Mouse (Mus musculus): ENCODE measurements around the gene Muc20. TPM values are rescaled to one million over a fixed set of nuclear protein-coding genes. Genes with fewer than 3 reads are reported as not detected.
A peak's percentile ranks its signal among the peaks of the same experiment; 100 is the strongest.

The Muc20 gene
- total and polyA plus RNA-seq, 3 experiments = 0.20 to 0.24 TPM; not detected in 1

DNA sequence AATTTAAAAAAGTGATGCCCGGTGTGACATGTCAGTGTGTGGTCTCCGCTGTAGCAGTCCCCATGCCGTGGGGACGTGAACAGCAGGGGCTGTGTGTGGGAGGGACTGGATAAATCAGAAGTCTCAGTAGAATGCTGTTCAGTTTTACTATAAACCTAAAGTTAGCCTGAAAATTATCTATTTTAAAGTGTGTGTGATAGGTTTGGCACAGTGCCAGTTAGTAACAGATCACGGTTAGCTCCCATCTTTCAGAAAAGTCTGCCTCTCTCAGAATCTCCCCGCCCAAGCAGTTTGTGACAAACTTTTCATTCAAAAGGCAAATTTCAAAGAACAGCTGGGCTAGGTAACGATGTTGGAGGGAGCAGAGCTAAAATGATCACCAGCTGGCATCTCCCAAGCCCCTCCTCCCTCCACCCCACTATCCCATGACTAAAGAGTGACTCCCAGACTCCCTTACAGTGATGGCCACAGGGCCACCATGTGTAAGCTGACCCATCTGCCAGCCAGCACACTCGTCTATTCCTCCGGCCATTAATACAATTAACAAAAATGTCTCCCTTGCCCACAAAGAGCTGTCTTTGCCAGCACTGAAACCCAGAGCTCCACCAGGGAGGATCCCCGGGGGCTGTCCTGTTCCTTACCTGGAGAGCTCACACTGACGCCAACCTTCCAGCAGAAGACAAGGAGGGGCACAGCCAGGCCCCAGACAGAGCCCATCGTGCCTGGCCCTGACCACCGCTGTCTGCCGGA is 384 bp downstream of the Muc20 start:
- DNase-seq = no peak

- no peak for DNase-seq
Measured at GRCm38 (mm10) chr16:32795177-32795576, 2.1 kb downstream of the Muc20 start.

DNA sequence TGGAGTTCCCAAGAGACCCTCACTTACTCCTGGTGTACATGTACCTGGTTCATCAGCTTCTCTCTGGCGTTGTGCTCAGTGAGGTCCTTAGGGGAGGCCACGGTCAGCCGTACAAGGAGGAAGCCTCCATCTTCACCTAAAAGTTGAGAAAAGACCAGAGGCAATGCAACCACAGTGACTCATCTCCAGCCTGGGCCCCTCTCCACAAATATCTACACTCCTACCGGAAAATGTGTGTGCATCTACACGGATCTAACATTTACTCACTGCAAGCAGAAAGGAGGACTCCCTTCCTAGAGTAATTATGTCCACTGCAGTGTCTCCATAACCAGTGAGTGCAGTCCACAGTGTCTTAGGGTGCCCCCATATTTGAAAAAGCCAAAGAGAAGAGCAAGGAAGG is 7.2 kb downstream of the Muc20 start:
- no peak for DNase-seq

GRCm38 (mm10) chr16:32784840-32785239 is 12.4 kb downstream of the Muc20 start:
- no peak for DNase-seq

DNA sequence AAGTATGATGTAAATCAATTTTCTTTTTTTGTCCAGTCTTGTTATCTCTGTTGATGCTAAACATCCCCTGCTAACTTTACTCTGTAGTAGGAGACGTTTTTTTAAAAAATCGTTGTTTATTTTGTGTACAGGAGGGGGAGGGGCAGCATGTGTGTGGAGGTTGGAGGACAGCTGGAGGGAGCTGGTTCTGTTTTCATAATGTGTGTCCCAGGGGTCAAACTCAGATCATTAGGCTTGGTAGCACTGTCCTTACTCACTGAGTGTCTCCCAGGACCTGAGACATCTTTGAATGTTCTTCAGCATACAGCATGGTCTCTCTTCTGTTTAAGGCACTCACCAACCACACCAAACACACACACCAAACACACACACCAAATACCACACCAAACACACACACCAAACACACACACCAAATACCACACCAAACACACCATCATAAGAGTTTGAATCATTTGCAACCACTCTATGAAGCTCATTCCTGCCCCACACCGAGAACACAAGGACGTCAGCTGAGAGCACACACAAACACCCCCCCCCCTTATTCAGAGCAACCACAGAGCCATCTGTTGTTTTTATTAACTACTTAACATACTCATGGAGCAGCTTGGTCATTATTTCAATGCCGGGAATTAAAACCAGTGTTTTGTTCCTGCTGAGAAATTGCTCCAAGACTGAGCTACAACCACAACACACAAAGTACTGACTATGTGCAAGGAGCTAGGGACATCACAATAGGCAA is 13.7 kb downstream of the Muc20 start:
- no peak for DNase-seq

- DNase-seq = no peak
Measured at GRCm38 (mm10) chr16:32778956-32779355, 18.3 kb downstream of the Muc20 start.

DNA sequence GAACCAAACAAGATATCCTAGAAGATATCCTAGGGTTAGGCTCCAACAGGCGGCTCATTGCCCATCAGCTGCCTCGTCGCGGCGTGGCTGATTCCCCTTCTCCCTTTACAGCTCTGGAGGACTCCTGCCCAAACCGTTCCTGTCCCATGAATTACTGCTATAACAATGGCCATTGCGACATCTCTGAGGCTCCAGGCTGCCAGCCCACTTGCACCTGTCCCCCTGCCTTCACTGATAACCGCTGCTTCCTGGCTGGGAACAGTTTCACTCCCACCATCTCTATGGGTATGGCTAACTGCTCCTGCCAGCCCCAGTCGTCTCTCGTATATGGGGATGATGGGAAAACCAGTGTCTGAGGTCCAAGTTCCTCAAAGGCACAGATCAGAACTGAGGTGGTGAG is 20.6 kb downstream of the Muc20 start:
- DNase-seq = no peak

DNA sequence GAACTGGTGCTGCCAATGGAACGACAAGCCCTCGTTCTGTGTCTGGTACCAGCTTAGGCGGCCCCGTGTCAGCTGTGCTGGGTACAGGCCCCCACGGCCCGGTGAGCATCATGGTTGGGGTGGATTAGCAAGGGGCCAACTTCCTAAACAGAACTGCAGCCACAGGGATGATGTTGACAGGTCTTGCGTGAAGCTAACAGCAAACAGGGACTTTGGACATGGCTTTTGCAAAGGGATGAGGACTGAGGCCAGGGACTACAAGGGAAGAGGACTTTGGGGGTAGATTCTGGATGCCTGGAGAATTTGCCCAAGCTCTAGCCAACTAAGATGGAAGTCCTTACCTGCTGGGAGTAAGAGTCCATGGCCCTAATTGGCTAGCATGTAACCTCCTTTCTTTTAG is 30.3 kb downstream of the Muc20 start:
- DNase-seq = no peak

- no peak for DNase-seq
Measured at GRCm38 (mm10) chr16:32764961-32765360, 32.3 kb downstream of the Muc20 start.

GRCm38 (mm10) chr16:32764550-32764949 is 32.7 kb downstream of the Muc20 start:
- DNase-seq = no peak

- DNase-seq = no peak
Measured at GRCm38 (mm10) chr16:32750242-32751127, 46.8 kb downstream of the Muc20 start.

DNA sequence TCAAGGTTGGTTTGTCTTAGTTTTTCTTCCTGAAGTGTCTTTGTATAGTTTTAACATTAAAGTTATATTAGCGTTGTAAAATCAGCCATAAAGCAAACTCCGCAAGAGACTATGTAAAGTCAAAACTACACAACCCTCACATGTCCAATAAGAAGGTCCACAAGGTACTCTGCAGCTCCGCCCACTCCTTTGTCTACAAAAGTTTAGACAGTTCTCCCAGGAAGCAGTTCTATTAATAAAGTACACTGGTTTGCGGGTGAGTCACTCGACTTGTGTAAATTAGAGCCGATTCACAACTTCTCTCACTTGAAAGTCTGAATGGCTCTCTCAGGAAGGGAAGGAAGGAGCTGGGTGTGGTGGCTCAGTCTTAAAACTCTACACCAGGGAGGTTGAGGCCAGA is 51.4 kb downstream of the Muc20 start:
- DNase-seq = no peak

DNA sequence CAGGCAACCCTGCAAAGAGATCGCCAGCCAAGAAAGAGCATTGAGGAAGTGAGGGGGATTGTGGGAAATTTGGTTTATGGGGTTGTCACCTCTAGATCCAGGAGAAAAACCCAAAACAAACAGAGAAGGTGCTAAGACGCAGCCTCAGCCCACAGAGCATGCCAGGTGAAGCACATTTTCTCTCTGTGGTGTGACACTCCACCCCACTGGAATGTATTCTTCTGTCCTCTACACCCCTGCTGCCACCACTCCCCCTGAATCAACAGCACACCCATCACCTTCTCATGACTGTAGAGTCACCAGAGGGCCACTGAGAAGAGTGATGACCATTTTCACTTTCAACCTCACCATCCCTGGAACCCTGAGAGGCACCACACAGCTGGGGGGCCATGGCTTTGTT is 54.5 kb downstream of the Muc20 start:
- DNase-seq = no peak

DNA sequence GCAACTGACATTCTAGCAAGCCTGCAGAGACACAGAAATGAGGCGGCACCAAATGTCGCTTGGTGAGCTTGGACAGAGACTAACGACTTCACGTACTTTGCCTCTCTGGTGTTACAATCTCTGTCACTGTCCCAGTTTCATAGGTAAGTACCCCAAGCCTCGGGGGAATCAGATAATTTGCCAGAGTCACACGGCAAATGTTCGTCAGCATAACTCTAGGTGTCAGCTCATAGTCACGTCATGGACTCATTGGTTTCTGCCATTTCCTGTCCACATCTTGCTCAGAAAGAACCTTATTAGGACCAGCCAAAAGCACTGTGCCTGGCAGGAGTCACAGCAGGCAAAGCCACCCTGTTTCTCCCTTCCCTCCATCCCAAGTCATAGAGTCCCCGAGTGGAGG is 55.9 kb downstream of the Muc20 start:
- DNase-seq = no peak

DNA sequence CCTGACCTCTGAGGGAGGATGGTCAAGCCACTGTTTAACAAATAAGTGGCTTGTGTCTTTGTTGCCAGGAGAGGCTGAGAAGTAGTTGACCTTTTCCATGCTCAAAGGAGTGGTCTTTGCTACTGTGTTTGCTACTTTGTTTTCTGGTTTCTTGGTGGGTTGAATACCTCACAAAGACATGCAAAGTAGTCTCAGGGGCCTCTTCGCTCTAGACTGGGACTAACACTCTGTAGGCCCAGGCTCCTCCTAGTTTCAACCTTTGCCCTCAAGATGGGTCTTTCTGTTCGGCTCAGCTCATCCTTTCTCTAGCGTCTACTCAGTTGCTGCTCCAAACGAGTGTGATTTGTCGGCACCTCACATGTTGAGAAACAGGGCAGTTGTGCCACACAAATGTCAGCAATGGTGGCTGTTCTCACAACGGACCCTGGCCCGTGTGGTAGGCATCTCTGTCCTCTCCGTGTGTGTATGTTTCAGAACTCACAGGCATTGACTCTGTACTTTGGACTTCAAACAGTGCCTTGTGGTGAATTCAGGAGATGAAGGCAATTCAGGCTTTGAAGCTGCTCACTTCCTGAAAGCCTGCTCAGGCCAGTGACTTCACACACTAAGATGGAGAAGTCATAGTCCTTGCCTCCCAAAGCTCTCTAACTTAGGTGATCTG is 57.1 kb downstream of the Muc20 start:
- DNase-seq = no peak

DNA sequence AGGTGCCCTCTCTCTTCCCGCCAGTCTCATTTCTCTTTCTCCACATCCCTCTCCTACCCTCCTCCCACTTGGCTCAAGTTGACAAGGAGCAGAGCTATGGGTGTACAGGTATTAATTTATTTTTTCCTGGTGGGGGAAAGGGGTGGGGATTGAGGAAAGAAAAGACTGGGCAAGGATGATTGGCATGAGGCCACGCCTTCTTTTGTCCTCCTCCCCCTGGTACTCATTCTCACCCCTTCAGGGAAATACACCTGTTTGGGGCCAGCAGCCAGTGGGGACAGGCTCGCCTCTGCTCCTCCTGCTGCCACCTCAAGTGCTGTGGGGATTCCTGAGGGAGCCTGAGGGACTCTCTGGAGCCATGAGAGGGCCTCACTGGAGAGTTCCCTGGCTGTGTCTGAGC is 61.2 kb downstream of the Muc20 start:
- DNase-seq = no peak

DNA sequence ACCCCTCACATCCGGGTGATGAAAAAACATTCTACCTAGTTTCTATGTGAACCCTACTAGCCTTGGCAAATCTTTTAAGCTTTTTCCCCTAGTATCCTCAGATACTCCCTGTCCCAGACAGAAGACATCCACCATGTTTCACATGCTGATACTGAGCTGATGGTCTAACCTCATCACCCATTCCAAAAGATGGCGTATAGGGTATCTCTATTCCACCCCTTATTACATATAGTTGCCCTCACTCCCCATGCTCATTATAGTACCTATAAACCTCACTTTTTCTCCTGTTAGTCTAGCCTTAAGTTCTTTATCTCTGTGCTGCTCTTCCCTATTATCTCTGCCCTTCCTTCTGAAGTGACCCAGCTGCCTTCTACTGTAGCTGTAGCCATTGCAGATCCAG is 61.6 kb downstream of the Muc20 start, which contains the start of gene Muc4:
Gene Muc4 (plus strand): TSS at position 301 of the 400 bp plus-strand sequence.
- DNase-seq = no peak

- DNase-seq = no peak
Measured at GRCm38 (mm10) chr16:32733213-32733612, 64.0 kb downstream of the Muc20 start.

- DNase-seq = no peak
Measured at GRCm38 (mm10) chr16:32728730-32729129, 68.5 kb downstream of the Muc20 start.

DNA sequence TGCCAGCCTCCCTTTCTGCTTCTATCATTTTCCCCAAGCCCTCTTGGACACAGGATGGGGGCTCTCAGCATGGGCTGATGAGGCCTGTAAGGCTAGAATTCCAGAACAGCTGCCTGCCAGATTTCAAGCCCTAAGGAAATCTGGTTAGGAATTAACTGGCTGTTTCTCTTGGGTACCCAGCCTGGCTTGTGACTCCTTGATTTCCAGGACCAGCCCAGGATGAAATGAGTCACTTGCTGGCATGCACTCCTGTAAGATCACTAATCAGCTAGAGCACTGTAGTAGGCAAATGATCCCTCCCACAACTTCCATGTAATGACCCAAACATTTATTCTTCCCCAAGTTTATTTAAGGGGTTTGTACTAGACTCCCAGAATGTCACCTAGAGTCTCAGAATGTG is 69.0 kb downstream of the Muc20 start:
- peak; percentile 49 for DNase-seq

Data from adrenal gland, adult 2 months (tissue).